In the genomic region with DNA sequence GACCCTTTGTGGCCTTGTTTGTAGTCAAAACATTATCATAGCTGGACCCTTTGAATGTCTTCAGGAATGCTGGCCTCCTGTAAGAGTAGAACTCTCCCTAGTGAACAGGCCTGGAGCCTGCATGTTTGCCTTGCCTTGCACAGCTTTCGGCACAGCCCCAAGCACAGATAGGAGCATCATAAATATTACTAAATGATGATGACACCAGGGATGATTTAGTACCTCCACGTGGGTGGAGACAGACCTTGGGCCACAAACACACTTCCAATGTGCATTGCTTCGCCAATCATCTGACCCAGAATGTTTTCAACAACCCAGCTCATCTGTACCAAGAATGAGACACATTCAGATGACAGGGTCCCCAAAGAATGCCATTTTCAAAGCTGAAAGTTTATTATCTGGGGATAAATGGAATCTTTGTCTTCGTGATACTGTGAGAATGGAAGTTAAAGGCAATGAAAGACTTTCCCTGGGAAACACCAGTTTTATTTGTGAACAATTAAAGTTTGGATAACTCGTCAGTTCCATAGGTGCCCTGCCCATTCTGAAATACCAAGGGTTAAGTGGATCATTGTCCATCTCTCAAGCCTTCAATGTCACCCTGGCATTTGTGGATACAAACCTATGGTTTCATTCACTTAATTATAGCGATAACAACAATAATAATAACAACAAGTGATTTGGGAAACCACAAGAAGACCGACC, we compare ENCODE assay signal across 25 mouse cellular contexts. TPM values are rescaled to one million over a fixed set of nuclear protein-coding genes. Genes with fewer than 3 reads are reported as not detected.
DNase-seq lines count a peak whose midpoint lies in the region; ATAC-seq lines count a peak whose summit lies in the region.
"Had no signal": no experiment of that assay in that cellular context is flagged by ENCODE, and none has a peak within 500 bp of the region (broad histone marks: within the 10 kb centered on the region; RNA-seq: fewer than 3 reads in every experiment).

No protein-coding gene starts in this region.

- no peak overlapping the region for H3K4me2 ChIP-seq in hindbrain, embryonic 11.5 days (replicated peaks; ENCODE audit: low read depth, low read length)
- H3K4me2 ChIP-seq in hindbrain, embryonic 14.5 days (replicated peaks), result no peak overlapping the region
- H3K4me2 ChIP-seq: heart, embryonic 11.5 days; hindbrain, embryonic 13.5 days; intestine, embryonic 15.5 days; neural tube, embryonic 13.5 days; stomach, embryonic 15.5 days had no signal

- WGBS in hindbrain, embryonic 11.5 days, result 39% methylated on average over 7 of the region's 7 CpGs
- WGBS in hindbrain, embryonic 14.5 days, result 37% methylated on average over 7 of the region's 7 CpGs

- H3K27me3 ChIP-seq in hindbrain, embryonic 11.5 days (ENCODE audit: control insufficient read depth, insufficient read depth, low read length), result peaks cover 14% of the 10 kb centered on the region
- H3K27me3 ChIP-seq in hindbrain, embryonic 14.5 days (ENCODE audit: control insufficient read depth, insufficient read depth, low read length), result peaks cover 36% of the 10 kb centered on the region
- H3K27me3 ChIP-seq: intestine, embryonic 15.5 days; Patski; stomach, embryonic 15.5 days had no signal

- H3K27ac ChIP-seq in hindbrain, embryonic 11.5 days (ENCODE audit: low read depth, low read length), result no peak overlapping the region
- no peak overlapping the region for H3K27ac ChIP-seq in hindbrain, embryonic 14.5 days
- H3K27ac ChIP-seq: hindbrain, embryonic 13.5 days; intestine, embryonic 15.5 days; left cerebral cortex, adult 2 months; neural tube, embryonic 13.5 days; stomach, embryonic 15.5 days had no signal

- H3K9ac ChIP-seq in hindbrain, embryonic 11.5 days (ENCODE audit: low read depth, low read length), result no peak overlapping the region
- H3K9ac ChIP-seq in hindbrain, embryonic 14.5 days, result no peak overlapping the region
- H3K9ac ChIP-seq: hindbrain, embryonic 13.5 days; intestine, embryonic 15.5 days; liver, postnatal 0 days; neural tube, embryonic 13.5 days; stomach, embryonic 15.5 days had no signal

- no peaks in the 10 kb centered on the region for H3K9me3 ChIP-seq in hindbrain, embryonic 11.5 days (ENCODE audit: control insufficient read depth, low read length)
- H3K9me3 ChIP-seq in hindbrain, embryonic 14.5 days (ENCODE audit: control insufficient read depth, low read length), result no peaks in the 10 kb centered on the region
- H3K9me3 ChIP-seq: hindbrain, embryonic 13.5 days; intestine, embryonic 15.5 days; neural tube, embryonic 13.5 days; stomach, embryonic 15.5 days had no signal

- ATAC-seq in hindbrain, embryonic 11.5 days (ENCODE audit: low FRiP score), result peak; percentile 27; the same call in 1 of the 2 replicates
- no peak for ATAC-seq in hindbrain, embryonic 14.5 days (ENCODE audit: low FRiP score)
- ATAC-seq: activated CD4-positive, CD25-positive, alpha-beta regulatory T cell, adult 4 months; liver, postnatal 0 days; Patski had no signal

- no peaks in the 10 kb centered on the region for H3K4me1 ChIP-seq in hindbrain, embryonic 11.5 days (replicated peaks; ENCODE audit: control insufficient read depth, insufficient read depth, low read length)
- H3K4me1 ChIP-seq in hindbrain, embryonic 14.5 days (replicated peaks; ENCODE audit: control insufficient read depth, insufficient read depth, low read length), result no peaks in the 10 kb centered on the region
- H3K4me1 ChIP-seq: intestine, embryonic 15.5 days; stomach, embryonic 15.5 days had no signal

- no peak overlapping the region for H3K4me3 ChIP-seq in hindbrain, embryonic 11.5 days (ENCODE audit: low read depth, low read length)
- H3K4me3 ChIP-seq in hindbrain, embryonic 14.5 days (replicated peaks; ENCODE audit: low read length), result no peak overlapping the region
- H3K4me3 ChIP-seq: hindbrain, embryonic 13.5 days; intestine, embryonic 15.5 days; left cerebral cortex, adult 2 months; neural tube, embryonic 13.5 days; stomach, embryonic 15.5 days had no signal

- no peaks in the 10 kb centered on the region for H3K36me3 ChIP-seq in hindbrain, embryonic 11.5 days (ENCODE audit: control insufficient read depth, insufficient read depth, low read length)
- H3K36me3 ChIP-seq in hindbrain, embryonic 14.5 days (replicated peaks; ENCODE audit: control insufficient read depth, insufficient read depth), result no peaks in the 10 kb centered on the region
- H3K36me3 ChIP-seq: hindbrain, embryonic 13.5 days; intestine, embryonic 15.5 days; neural tube, embryonic 13.5 days; stomach, embryonic 15.5 days had no signal

- DNase-seq in hindbrain, embryonic 11.5 days (ENCODE audit: low spot score), result no peak
- DNase-seq in hindbrain, embryonic 14.5 days (ENCODE audit: low spot score), result no peak
- DNase-seq in urinary bladder, postnatal 14 days (ENCODE audit: low spot score), result peak; percentile 28
- no peak for DNase-seq in urinary bladder, postnatal 25 days (ENCODE audit: low spot score)
- peak; percentile 48 for DNase-seq in adrenal gland, postnatal 25 days
- no peak for DNase-seq in testis, postnatal 14 days (ENCODE audit: low spot score)
- DNase-seq in T-cell, adult 2 months (ENCODE audit: low spot score), result no peak
- DNase-seq in frontal cortex, postnatal 36 days (ENCODE audit: low spot score in 2 of 2), result no peak
- DNase-seq: cerebellum, postnatal 10 days; heart, postnatal 10 days; kidney, adult 9 months; kidney, postnatal 36 days; left cerebral cortex, postnatal 4 days; liver; liver, postnatal 0 days; lung, postnatal 14 days had no signal

RNA-seq across cellular contexts. Expression of a gene that starts 49.4 kb away (rescaled TPM):
- 0.81 and 1.2 TPM in 2 replicates for polyA plus RNA-seq in hindbrain, embryonic 11.5 days (2014; fragmentation: Nextera tagmentation; extraction: Ambion mirVana)
- 1.1 and 1.5 TPM in 2 replicates for polyA plus RNA-seq in hindbrain, embryonic 14.5 days (2014; fragmentation: Nextera tagmentation; extraction: Ambion mirVana)
- 46.2 and 54.3 TPM in 2 replicates for total RNA-seq in adrenal gland, postnatal 25 days (2021)
- total RNA-seq: megakaryocyte, adult 5-6 weeks had no signal
- polyA plus RNA-seq: activated CD4-positive, CD25-positive, alpha-beta regulatory T cell, adult 4 months had no signal

Comparison
In these comparisons a context has a peak if more than half of its experiments do, and no peak if none do; other contexts are left out.
1. DNase-seq: peak in urinary bladder, postnatal 14 days (single experiment) and adrenal gland, postnatal 25 days (single experiment); none in hindbrain, embryonic 11.5 days (single experiment), hindbrain, embryonic 14.5 days (single experiment), urinary bladder, postnatal 25 days (single experiment), testis, postnatal 14 days (single experiment), T-cell, adult 2 months (single experiment) and frontal cortex, postnatal 36 days (0 of 2).